Mouse (Mus musculus) forebrain, embryonic 11.5 days (tissue): ENCODE results near the gene Fer. TPM values are rescaled to one million over a fixed set of nuclear protein-coding genes. Genes with fewer than 3 reads are reported as not detected.

Experiments
- ATAC-seq: fragments of 200-750 bp; cut with Nextera tagmentation; replicated peaks from 2 replicates; pipeline ENCODE4 v1.8.0; 2017; ENCODE audit warnings: moderate TSS enrichment; ENCODE audit not compliant: low FRiP score
- DNase-seq: peaks from one replicate; pipeline ENCODE4 v3.0.0-alpha.2; 2017; ENCODE audit warnings: low spot score
- H3K27ac ChIP-seq: fragments of 300-500 bp; sonication (generic); 2 replicates; pipeline ENCODE4 v1.5.1; 2014; ENCODE audit warnings: low read depth, low read length
- H3K27me3 ChIP-seq: fragments of 300-500 bp; sonication (generic); 2 replicates; pipeline ENCODE4 v1.6.1; 2014; ENCODE audit warnings: mild to moderate bottlenecking, low read length, mixed read lengths; ENCODE audit not compliant: control insufficient read depth, insufficient read depth
- H3K36me3 ChIP-seq: fragments of 300-500 bp; sonication (generic); 2 replicates; pipeline ENCODE4 v1.6.1; 2014; ENCODE audit warnings: mild to moderate bottlenecking, low read length, moderate library complexity, mixed read lengths; ENCODE audit not compliant: control insufficient read depth, insufficient read depth
- H3K4me1 ChIP-seq: fragments of 300-500 bp; sonication (generic); replicated peaks from 2 replicates; pipeline ENCODE4 v1.6.1; 2014; ENCODE audit warnings: low read length, mixed read lengths; ENCODE audit not compliant: control insufficient read depth, insufficient read depth
- H3K4me2 ChIP-seq: fragments of 300-500 bp; sonication (generic); 2 replicates; pipeline ENCODE4 v1.6.1; 2014; ENCODE audit warnings: low read depth, mild to moderate bottlenecking, low read length, moderate library complexity, mixed read lengths; ENCODE audit not compliant: severe bottlenecking
- H3K4me3 ChIP-seq: fragments of 300-500 bp; sonication (generic); 2 replicates; pipeline ENCODE4 v1.5.1; 2014; ENCODE audit warnings: low read depth, low read length
- H3K9ac ChIP-seq: fragments of 300-500 bp; sonication (generic); 2 replicates; pipeline ENCODE4 v1.6.1; 2014; ENCODE audit warnings: low read length
- H3K9me3 ChIP-seq: fragments of 300-500 bp; sonication (generic); 2 replicates; pipeline ENCODE4 v1.6.1; 2016; ENCODE audit warnings: low read length, mixed read lengths; ENCODE audit not compliant: control insufficient read depth
- WGBS: fragments of 180-500 bp; shearing (Covaris S2); extraction: QIAGEN DNeasy Blood & Tissue Kit; methylation state at CpG from one replicate; pipeline ENCODE4 v1.1.7; 2014; 5-methylcytosine and 5-hydroxymethylcytosine counted together
- polyA plus RNA-seq: library from polyadenylated mRNA; unstranded; fragments of >200 nt; fragmentation: Nextera tagmentation; extraction: Ambion mirVana; gene quantifications from 2 replicates; pipeline ENCODE4 v1.2.1, GENCODE M21; 2014

Fer gene
- 36.3 and 40.3 TPM in 2 replicates for polyA plus RNA-seq

GRCm38 (mm10) chr17:63863012-63863630 lies at the start of gene Fer:
Gene Fer, plus strand, starts transcription at chr17:63863062.
- Histone ChIP-seq H3K27me3 (no peaks in the 10 kb centered on the region), H3K9me3 (no peaks in the 10 kb centered on the region), H3K4me1 (no peaks in the 10 kb centered on the region; the same call in 1 of the 2 replicates), H3K9ac (peak within 1 kb of the TSS; percentile 83), H3K4me2 (peak within 1 kb of the TSS; percentile 96), H3K27ac (peak within 1 kb of the TSS; percentile 59; the same call in 1 of the 2 replicates), H3K36me3 (no peaks in the 10 kb centered on the region), H3K4me3 (peak within 1 kb of the TSS; percentile 88)
- ATAC-seq (peak; percentile 49), DNase-seq (no peak)
- 1% methylated on average over 33 of the region's 41 CpGs for WGBS

GRCm38 (mm10) chr17:63813552-63813951 lies 49.3 kb upstream of the Fer start:
- Histone ChIP-seq H3K27me3 (no peaks in the 10 kb centered on the region), H3K4me1 (peaks cover 3% of the 10 kb centered on the region; the same call in 1 of the 2 replicates), H3K36me3 (no peaks in the 10 kb centered on the region), H3K27ac (no peak overlapping the region), H3K4me3 (no peak overlapping the region), H3K4me2 (no peak overlapping the region), H3K9ac (no peak overlapping the region), H3K9me3 (no peaks in the 10 kb centered on the region)
- DNase-seq (no peak), ATAC-seq (no peak)
- 78% methylated on average over 6 of the region's 6 CpGs for WGBS

GRCm38 (mm10) chr17:63818444-63819027 lies 44.3 kb upstream of the Fer start:
- H3K27ac ChIP-seq: no peak overlapping the region

GRCm38 (mm10) chr17:63824141-63824540 lies 38.7 kb upstream of the Fer start:
- H3K4me3 ChIP-seq: no peak overlapping the region
- H3K4me1 ChIP-seq: no peaks in the 10 kb centered on the region
- DNase-seq (no peak), ATAC-seq (no peak)
- H3K9me3 ChIP-seq: no peaks in the 10 kb centered on the region
- 95% methylated on average over 4 of the region's 4 CpGs for WGBS
- H3K4me2 ChIP-seq: no peak overlapping the region
- no peak overlapping the region for H3K27ac ChIP-seq
- no peak overlapping the region for H3K9ac ChIP-seq
- H3K36me3 ChIP-seq: no peaks in the 10 kb centered on the region
- no peaks in the 10 kb centered on the region for H3K27me3 ChIP-seq

More at GRCm38 (mm10) chr17:63818444-63819027, 44.3 kb upstream of the Fer start:
- no peaks in the 10 kb centered on the region for H3K27me3 ChIP-seq
- H3K4me3 ChIP-seq: no peak overlapping the region
- no peaks in the 10 kb centered on the region for H3K9me3 ChIP-seq
- no peak overlapping the region for H3K9ac ChIP-seq
- no peaks in the 10 kb centered on the region for H3K4me1 ChIP-seq
- H3K36me3 ChIP-seq: no peaks in the 10 kb centered on the region
- DNase-seq: no peak
- 90% methylated on average over 10 of the region's 10 CpGs for WGBS
- no peak for ATAC-seq
- no peak overlapping the region for H3K4me2 ChIP-seq

GRCm38 (mm10) chr17:63826196-63826595 lies 36.7 kb upstream of the Fer start:
- DNase-seq (no peak), ATAC-seq (no peak)
- no peaks in the 10 kb centered on the region for H3K27me3 ChIP-seq
- no peaks in the 10 kb centered on the region for H3K36me3 ChIP-seq
- no peak overlapping the region for H3K4me3 ChIP-seq
- 88% methylated on average over 8 of the region's 8 CpGs for WGBS
- no peaks in the 10 kb centered on the region for H3K4me1 ChIP-seq
- no peak overlapping the region for H3K27ac ChIP-seq
- no peaks in the 10 kb centered on the region for H3K9me3 ChIP-seq
- H3K4me2 ChIP-seq: no peak overlapping the region
- no peak overlapping the region for H3K9ac ChIP-seq

GRCm38 (mm10) chr17:63826767-63827166 lies 36.1 kb upstream of the Fer start:
- Histone ChIP-seq H3K36me3 (no peaks in the 10 kb centered on the region), H3K9me3 (no peaks in the 10 kb centered on the region), H3K4me1 (no peaks in the 10 kb centered on the region), H3K27ac (no peak overlapping the region), H3K27me3 (no peaks in the 10 kb centered on the region), H3K9ac (no peak overlapping the region), H3K4me3 (no peak overlapping the region), H3K4me2 (no peak overlapping the region)
- DNase-seq (no peak), ATAC-seq (no peak)
- WGBS: 95% methylated on average over 7 of the region's 7 CpGs

GRCm38 (mm10) chr17:63828561-63829332 lies 34.1 kb upstream of the Fer start:
- DNase-seq (no peak), ATAC-seq (no peak)
- 61% methylated on average over 5 of the region's 5 CpGs for WGBS

GRCm38 (mm10) chr17:63831550-63831949 lies 31.3 kb upstream of the Fer start:
- H3K9ac ChIP-seq: no peak overlapping the region
- ATAC-seq: no peak
- H3K27me3 ChIP-seq: no peaks in the 10 kb centered on the region
- H3K9me3 ChIP-seq: no peaks in the 10 kb centered on the region
- DNase-seq: no peak
- H3K4me2 ChIP-seq: no peak overlapping the region
- no peak overlapping the region for H3K27ac ChIP-seq
- WGBS: 85% methylated on average over 4 of the region's 4 CpGs
- no peaks in the 10 kb centered on the region for H3K36me3 ChIP-seq
- no peak overlapping the region for H3K4me3 ChIP-seq
- no peaks in the 10 kb centered on the region; the same call in 1 of the 2 replicates for H3K4me1 ChIP-seq

More at GRCm38 (mm10) chr17:63828561-63829332, 34.1 kb upstream of the Fer start:
- H3K4me2 ChIP-seq: no peak overlapping the region
- H3K4me1 ChIP-seq: no peaks in the 10 kb centered on the region; the same call in 1 of the 2 replicates
- no peak overlapping the region for H3K9ac ChIP-seq
- no peaks in the 10 kb centered on the region for H3K36me3 ChIP-seq
- H3K27me3 ChIP-seq: no peaks in the 10 kb centered on the region
- no peak overlapping the region for H3K27ac ChIP-seq
- no peak overlapping the region for H3K4me3 ChIP-seq
- H3K9me3 ChIP-seq: no peaks in the 10 kb centered on the region
